Mouse (Mus musculus) frontal cortex, adult (tissue): ENCODE measurements around the gene Ubxn6.
A peak's percentile ranks its signal among the peaks of the same experiment; 100 is the strongest.

Source experiments
- ATAC-seq: cut with Nextera tagmentation; 2 replicates; pipeline ENCODE4 v1.9.2; 2017; ENCODE audit warnings: mild to moderate bottlenecking, moderate library complexity, mixed read lengths; ENCODE audit not compliant: low TSS enrichment

The Ubxn6 gene

GRCm38 (mm10) chr17:56024931-56025330, 49.9 kb downstream of the Ubxn6 start:
- ATAC-seq: no peak

- ATAC-seq: no peak
Measured at GRCm38 (mm10) chr17:56024476-56024875, 50.4 kb downstream of the Ubxn6 start.

- ATAC-seq: no peak
Measured at GRCm38 (mm10) chr17:56023386-56023785, 51.4 kb downstream of the Ubxn6 start.

GRCm38 (mm10) chr17:56022989-56023290, 51.9 kb downstream of the Ubxn6 start:
- ATAC-seq: no peak

- ATAC-seq: no peak
Measured at GRCm38 (mm10) chr17:56022131-56022988, 52.5 kb downstream of the Ubxn6 start.

GRCm38 (mm10) chr17:56021161-56021910, 53.5 kb downstream of the Ubxn6 start:
- ATAC-seq: peak; percentile 56

GRCm38 (mm10) chr17:56020400-56021084, 54.3 kb downstream of the Ubxn6 start:
- no peak for ATAC-seq

GRCm38 (mm10) chr17:56018347-56019131, 56.3 kb downstream of the Ubxn6 start:
- ATAC-seq: peak; percentile 46

GRCm38 (mm10) chr17:56017848-56018247, 57.0 kb downstream of the Ubxn6 start:
- ATAC-seq: no peak
